Mouse (Mus musculus): Measurements from ENCODE around the gene Fras1.

DNA sequence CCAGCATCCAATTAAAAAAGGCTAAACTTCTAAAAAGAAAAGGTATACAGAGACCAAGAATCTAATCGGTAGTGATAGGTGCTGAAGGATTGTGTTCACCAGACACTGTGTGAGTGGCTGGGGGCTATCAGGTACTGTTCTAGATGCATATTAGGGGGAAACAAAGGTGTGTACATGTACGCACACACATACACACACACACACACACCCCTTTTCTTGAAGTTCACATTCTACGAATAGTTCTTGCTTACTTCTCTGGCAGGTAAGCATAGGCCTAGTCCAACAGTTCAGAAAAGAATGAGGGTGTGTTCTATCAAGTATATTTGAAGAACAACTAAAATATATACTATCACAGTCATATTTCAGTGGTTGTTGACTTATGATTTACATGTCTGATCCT is 348.9 kb downstream of the Fras1 start:
- TF ChIP-seq GATA1 (IDR thresholded peaks at IDR 0.05; ENCODE audit: borderline replicate concordance, low read length) (no peak), CTCF (IDR thresholded peaks at IDR 0.05; ENCODE audit: low read depth, low read length) (no peak), TAL1 (conservative IDR thresholded peaks at IDR 0.05; ENCODE audit: low read depth, low read length) (no peak)

Data from G1E (cell line).